Mouse (Mus musculus) layer of hippocampus, postnatal 25 days (tissue): ENCODE data around the gene Atp10a. TPM values are rescaled to one million over a fixed set of nuclear protein-coding genes. Genes with fewer than 3 reads are reported as not detected.
A peak's percentile ranks its signal among the peaks of the same experiment; 100 is the strongest.

Experiments
- DNase-seq, 2 experiments: peaks; one replicate each; pipeline ENCODE4 v3.0.0; 2022; ENCODE audit warnings: mixed read lengths in 2 of 2, low spot score in 1 of 2; ENCODE audit errors: extremely low spot score in 1 of 2
- total RNA-seq, 2 experiments: library from RNA; stranded (reverse); gene quantifications; 2 replicates each; pipeline ENCODE4 v1.2.3; 2021

Gene Atp10a
- total RNA-seq = 1 to 10 TPM; 5.0 to 7.5 TPM

DNA sequence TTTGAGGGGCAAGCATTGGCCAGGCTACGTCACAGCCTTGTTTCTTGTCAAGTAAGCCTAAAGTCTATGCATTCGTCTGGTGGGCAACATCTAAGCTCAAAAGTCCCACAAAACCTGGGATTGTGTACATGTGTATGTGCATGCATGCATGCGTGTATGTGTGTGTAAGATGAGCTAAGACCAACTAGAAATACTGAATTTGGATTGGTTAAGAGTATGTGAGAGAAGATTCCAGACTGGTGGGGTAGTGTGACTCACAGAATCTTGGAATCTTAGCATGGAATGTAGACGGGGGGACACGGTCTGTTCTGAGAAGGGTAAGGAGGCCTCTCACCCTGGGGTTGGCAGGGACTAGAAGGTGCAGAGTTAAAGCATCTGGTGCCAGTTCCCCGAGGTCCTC is at the start of gene Atp10a:
Atp10a (plus strand) TSS at position 301 of the 400 bp plus-strand sequence.
- DNase-seq = no peak

DNA sequence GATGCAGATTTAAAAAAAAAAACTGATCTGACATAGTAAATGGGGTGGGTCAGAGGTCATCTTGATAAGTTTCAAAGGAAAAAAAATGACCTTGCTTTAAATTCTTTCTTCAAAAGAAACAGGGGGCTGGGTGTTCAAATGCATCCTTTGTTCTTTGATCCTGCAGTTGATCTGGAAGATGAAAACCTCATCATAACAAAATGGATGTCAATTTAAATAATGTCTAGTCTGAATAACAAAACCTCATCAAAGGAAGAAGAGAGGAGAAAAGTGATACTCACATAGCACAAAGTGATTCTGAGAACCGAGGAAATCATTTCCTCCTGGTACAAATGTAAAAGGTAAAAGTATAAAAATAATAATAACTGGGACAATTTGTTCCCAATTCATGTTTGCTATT is 37.9 kb upstream of the Atp10a start:
- DNase-seq = no peak

DNA sequence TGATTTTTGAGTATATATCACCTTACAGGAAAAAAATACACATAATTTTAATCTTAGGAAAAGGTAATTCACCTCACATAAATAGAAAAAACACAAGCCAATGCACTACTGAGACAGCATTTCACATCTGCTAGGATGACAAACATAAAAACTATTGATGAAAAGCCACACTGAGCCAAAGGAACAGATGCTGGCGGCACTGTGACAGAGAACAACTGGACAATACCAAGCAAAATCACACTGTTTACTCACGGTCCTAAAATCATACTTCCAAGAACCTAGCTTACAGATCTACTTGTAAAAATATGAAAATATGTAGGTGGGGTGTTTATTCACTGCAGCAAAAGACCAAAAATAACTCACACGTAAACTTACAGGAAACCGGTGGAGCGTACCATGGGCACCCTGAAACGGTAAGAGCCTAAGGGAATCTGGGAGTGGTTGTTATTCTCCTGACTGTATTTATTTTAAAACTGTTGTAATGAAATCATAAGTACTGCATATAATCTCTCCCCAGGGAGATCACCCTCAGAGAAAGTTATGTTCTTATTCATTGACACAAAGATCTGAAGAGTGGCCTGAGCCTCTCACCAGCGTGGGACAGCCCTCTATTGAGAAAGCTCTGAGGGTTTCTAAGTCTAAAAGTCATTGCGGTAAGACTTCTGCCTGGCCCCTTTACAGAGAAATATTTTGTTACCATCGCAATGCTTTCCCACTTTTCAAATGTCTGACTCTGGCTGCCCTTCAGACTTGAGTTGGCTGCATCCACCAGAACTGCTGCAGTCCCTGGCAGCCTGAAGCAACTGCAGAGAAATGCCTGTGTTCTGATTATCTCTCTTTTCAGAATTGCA is 29.4 kb upstream of the Atp10a start:
- DNase-seq = no peak

DNA sequence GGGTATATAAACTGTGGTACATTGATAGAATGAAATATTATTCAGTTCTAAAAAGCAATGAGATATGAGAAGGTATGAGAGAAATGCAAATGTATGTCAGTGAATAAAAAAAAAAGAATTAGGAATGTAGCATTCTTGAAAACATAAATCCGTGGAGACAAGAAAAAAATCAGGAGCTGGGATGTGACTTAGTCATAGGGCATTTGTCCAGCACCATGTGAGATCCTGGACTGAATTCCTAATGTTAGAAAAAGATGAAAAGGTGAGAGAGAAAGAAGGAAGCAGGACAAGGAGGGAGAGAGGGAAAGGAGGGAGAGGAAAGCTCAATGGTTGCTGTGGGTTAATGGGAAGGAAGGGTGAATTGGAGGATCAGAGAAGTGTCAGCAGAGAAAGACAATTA is 28.6 kb upstream of the Atp10a start:
- DNase-seq = no peak

DNA sequence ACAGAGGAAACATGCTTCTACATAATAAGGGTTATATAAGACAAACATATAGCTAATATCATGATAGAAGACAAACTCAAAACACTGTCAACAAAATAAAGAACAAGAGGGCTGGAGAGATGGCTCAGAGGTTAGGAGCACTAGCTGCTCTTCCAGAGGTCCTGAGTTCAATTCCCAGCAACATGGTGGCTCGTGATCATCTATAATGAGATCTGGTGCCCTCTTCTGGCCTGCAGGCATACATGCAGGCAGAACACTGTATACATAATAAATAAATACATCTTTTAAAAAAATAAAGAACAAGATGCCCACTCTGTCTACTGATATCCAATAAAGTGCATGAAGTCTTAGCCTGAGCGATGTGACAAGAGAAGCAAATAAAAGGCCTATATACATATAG is 26.7 kb upstream of the Atp10a start:
- no peak for DNase-seq

DNA sequence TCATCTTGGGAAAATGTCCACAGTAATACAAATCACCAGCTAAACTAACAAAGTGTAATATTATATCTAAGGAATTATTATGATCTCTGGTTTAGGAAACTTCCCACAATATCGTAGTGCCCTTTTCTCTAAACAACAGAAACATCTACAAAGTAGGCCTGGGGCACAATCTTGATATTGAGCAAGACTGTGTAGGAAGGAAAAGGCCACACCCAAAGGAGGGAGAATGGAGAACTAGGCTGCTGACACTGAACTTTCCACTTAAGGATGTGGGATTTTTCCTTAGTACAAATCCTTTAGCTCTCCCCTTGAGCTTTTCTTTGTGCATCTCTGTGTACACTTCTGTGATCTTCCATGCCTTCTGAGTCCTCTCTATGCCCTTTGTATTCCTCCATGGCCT is 22.3 kb upstream of the Atp10a start:
- no peak for DNase-seq

DNA sequence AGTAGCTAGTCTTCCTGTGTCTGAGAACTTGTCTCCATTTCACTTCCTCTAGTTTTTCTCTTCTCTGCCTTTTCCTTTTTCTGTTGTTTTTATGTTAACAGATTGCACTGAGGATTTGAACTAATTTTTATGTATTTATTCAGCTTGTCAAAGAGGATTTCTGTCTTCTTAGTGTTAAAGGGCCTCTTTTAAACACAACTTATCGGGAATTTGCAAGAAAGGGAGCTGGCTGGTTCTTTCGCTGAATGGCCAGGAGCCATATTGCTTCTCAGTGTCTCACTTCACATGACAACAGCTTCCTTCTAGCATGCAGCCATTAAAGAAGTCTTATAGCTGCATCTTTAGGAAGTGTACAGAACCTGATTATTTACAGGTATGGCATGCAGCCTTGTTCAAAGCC is 16.3 kb upstream of the Atp10a start:
- no peak for DNase-seq

DNA sequence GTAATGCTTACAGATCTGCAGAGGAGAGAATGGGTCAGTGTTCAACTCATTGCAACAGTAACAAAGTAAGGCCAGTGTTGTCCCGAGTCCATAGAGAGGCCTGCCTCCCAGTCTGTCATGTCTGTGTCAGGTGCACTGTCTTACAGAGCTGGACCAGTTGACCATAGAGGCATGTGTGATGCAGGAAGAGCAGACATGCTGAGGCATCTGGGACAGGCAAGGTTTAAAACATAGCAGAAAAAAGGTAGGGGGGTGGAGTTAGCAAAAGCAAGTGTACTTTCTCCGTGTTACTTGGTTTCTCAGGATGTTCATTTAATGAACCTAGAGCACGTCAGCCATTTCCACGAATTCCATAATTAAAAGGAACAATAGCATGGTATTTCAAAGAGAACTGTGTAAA is 15.5 kb upstream of the Atp10a start:
- DNase-seq = no peak

DNA sequence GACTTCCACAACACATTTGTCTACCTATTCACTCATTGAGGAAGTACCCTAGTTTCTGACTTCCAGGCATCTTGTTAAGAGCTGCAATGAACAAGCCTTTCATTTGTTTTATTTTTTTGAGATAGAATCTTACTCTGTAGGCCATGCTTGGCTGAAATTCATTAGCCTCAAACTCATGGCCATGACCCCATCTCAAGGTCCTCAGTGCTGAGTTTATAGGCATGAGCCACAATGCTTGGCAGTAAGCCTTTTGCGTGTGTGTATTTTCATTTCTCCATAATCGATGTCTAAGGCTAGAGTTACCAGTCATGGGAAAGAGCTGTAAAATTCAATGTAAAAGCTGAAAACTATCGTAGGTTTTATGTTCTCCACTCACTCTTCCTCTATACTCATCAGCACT is 14.1 kb upstream of the Atp10a start:
- no peak for DNase-seq

DNA sequence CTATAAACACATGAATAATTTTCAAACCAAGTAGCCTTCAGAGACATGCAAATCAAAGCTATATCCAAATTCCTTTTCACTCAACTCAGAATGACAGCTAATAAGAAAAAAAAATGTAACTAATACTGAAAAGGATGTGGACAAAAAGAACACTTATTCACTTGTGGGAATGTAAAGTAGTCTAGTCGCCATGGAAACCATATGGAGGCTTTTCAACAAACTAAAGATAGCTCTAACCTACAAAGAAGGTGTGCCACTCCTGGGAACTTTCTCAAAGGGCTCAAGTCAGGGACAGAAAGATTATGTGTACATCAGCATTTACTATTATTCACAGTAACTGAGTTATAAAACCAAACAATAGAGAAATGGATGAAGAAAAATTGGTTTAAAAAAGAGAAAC is 8.6 kb upstream of the Atp10a start:
- DNase-seq = no peak

DNA sequence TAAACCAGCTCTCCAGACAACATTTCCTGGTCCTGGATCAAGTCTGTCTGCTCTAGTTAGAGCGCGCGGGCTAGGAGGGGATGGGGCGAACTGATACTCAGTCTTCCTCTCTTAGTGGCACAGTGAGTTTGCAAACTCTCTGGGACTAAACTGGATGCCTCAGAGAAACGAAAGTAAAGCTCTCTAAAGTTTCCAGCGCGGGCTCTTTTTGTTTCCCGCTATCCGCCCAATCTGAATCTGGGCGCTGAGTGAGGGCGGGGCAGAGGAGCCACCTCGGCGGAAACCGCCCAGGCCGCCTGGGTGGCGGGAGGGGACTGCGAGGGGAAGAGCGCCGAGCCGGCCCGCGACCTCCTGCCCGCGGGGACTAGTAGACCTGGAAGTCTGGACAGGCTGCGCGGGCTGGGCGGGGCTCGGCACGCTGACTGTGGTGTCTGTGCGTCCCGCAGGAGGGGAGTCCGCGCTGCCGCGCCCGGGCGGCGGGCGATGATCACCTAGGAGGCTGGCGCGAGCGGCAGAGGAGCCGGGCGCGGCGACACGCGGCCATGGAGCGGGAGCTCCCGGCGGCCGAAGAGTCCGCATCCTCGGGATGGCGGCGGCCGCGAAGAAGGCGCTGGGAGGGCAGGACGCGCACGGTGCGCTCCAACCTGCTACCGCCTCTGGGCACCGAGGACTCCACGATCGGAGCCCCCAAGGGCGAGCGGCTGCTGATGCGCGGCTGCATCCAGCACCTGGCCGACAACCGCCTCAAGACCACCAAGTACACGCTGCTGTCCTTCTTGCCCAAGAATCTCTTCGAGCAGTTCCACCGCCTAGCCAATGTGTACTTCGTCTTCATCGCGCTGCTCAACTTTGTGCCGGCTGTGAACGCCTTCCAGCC is 2.2 kb downstream of the Atp10a start:
- peak; percentile 9 to 29 for DNase-seq

DNA sequence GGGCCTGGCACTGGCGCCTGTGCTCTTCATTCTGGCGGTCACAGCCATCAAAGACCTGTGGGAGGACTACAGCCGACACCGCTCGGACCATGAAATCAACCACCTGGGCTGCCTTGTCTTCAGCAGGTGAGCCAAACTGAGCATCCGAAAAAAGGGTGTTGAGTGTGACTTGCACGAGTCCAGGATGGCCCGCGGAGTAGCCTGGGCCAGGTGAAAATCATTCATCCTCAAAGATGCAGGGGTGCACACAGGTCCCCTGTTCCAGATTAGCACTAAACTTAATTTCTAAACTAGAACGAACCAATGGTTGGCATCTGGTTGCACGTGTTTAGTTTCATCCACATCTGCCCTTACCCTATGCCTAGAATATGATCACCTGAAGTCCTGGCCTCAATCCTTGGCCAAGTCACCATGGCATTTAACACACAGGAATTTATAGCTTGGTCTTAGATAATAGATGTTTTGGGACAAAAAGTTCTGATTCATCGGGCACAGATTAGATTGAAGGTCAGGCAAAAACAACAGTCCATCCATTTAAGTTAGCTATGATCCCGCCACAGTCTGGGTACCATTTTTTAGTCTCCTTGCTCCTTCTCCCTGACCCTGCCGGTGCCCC is 2.9 kb downstream of the Atp10a start:
- no peak for DNase-seq

DNA sequence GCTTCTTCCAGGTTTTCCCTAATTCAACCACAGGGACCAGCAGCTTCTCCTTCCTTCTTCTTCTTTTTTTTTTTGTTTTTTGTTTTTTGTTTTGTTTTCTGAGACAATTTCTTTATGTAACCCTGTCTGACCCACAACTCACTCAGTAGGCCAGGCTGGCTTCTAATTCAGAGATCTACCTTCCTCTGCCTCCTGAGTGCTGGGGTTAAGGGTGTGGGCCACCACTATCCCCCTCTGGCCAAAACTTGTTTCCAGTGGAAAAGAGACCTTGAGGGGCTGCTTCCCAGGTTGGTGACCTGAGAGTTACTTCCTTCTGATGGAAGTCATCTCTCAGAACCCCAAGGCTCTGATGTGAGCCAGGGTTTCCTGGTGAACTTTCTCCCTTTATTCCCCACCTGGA is 4.1 kb downstream of the Atp10a start:
- no peak for DNase-seq

DNA sequence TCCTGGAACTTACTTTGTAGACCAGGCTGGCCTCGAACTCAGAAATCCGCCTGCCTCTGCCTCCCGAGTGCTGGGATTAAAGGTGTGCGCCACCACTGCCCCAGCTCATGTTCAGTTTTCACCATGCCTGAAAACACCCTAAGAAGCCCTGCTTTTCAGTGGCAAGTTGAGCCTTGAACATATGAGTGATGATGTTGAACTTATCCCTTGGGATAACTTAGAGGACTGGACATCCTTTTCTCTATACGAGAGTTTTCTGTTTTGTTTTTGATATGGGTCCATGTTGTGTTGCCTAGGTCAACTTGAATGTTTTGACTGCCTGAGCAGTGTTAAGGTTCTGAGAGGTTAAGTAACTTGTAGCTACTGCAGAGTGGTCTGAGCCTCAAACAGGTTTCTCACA is 4.7 kb downstream of the Atp10a start:
- DNase-seq = no peak

DNA sequence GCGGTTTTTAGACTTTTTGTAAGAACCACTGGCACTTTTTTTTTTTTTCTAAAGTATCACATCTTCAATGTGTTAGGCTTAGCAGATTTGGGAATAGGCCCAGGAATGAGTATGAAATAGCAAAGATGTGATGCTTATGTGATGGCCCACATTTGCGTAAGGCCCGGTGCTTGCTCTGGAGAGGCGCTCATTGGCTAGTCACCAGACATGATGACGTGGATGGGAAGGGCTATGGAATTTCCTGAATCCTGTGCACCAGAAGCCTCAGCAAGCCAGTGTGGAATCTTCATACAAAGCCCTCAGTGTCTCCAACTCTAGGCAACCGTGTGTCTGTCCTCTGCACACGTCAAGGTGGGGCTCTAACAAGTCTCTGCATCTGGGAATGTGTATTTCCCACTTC is 5.1 kb downstream of the Atp10a start:
- DNase-seq = no peak

DNA sequence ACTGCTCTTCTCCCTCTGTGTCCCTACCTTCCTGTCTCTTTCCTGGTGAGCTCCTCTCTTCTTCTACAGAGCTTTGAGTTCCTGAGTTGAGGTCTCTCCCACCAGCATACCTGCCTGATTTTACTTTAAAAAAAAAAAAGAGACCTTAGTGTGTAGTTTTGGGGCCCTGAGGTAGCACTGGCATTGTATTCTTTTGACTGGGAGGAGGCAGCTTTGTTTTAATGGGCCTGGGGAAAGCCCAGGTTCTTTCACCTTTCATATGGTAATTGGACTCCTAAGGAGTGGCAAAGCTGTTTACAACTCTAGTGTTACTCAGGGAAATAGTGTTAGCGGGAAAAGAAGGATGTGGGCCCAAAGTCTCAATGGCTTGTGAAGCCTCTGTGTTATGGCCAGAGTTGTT is 12.7 kb downstream of the Atp10a start:
- no peak for DNase-seq

DNA sequence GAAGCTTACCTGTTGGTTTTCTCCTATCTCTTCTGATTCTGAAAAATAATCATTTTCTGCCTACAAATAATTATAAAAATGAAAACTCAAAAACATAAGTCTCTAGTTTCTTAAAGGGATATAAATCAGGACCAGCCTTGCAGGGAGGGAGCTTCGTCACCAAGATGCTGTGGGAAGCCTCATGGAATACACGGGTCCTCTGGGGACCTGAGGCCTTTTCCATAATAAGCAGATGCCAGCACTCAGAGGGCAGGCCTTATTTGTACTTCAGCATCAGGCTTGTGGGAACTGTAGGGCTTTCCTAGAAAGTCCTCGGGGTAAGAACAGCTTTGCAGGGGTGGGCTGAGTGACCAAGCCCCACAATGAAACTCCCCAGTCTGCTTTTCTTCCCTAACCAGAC is 20.1 kb downstream of the Atp10a start:
- DNase-seq = no peak

DNA sequence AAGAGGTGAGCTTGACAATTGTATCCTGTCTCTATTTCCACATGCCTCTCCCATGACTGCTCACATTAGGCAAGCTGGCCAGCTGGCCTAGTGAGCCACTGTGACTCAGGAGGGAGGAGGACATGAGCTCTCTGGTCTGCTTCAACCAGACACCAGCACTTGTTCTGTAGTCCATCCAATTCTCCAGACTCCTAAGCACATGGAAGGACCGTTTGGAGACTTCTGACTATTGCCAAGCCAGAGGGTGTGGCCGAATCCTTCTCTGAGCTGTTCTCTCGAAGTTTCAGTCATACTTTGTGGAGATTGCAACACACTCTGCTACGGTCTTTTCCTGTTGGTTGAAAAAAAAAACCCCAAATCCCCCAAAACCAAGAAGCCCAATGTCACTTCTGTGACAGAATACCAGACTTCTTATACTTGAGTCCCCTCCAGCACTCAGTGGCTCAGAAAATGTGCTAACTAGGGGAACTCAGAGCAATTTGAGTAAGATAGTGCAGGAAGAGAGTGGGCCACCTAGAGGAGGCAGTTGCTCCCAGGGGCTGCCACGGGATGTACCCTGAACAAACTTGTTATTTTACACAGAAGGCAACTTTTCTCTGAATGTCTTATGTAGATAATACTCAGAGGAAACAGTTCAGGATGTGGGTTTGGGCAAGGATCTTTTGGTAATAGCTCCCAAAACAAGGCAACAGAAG is 21.3 kb downstream of the Atp10a start:
- no peak for DNase-seq

DNA sequence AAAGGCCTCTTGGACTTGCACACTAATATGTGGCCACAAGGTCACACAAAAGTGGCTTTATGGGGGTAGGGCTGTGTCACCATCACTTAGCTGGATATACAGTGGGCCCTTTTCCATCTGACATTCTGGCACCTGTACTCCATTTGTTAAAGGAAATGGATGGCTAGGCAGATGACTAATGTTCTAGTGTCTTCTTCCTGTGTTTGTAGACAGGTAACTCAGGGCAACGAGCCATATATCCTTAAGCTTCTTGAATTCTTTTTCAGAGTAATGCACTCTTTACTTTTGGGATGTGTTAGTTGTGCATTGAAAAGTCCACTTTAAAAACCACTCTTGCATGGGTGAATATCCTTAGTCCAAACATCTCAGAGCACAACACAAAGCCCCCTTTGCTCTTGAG is 30.0 kb downstream of the Atp10a start:
- no peak for DNase-seq

DNA sequence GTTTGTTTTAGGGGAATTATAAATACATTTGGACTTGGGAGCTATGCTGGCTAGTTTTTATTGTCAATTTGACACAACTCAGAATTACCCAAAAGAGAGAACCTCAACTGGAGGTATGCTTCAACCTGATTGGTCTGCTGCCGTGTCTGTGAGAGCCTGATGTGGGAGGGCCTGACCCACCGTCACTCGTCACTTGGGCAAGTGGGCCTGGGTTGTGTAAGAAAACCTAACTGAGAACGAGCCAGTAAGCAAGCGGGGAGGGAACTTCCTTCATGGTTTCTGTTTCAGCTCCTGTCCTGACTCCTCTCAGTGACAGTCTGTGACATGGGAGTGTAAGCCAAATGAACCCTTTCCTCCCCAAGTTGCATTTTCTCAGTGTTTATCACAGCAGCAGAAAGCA is 30.6 kb downstream of the Atp10a start:
- no peak for DNase-seq

DNA sequence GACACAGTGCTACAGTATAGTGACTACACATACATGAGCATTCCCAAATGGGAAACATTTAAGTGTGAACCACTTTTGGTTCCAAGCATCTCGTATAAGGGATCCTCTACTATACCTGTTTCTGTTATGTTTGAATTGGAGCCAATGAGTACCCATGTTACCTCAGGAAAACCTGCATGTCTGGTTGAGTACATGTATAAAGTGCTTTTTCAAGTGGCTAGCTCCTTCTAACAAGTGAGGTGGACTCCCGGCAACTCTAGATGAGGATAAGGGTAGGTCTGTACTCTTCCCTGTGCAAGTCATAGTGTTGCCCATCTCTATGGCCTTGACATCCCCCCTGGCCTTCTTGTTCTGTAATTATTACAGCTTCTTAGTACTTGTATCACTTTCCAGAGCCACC is 31.0 kb downstream of the Atp10a start:
- DNase-seq = no peak
